Mouse (Mus musculus): ENCODE results near the gene Tmub2. TPM values are rescaled to one million over a fixed set of nuclear protein-coding genes. Genes with fewer than 3 reads are reported as not detected.

Gene Tmub2
- polyA plus RNA-seq, 1 experiment: 74.1 TPM

DNA sequence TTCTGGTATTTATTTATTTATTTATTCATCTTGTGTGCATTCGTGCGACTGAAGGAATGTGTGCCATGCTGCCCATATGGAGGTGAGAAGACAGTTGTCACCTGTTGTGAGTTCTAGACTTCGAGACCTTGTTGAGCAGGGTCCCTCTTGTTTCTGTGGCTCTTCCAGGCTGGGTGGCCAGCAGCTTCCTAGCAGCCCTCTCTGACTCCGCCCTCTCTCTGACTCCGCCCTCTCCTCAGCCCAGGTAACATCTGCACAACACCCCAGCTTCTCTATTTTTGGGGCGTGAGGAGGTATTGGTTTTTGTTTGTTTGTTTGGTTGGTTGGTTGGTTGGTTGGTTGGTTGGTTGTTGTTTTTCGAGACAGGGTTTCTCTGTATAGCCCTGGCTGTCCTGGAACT lies 43.1 kb downstream of the Tmub2 start:
- TF ChIP-seq CTCF (IDR thresholded peaks at IDR 0.05; ENCODE audit: borderline replicate concordance, control insufficient read depth, extremely low read depth, insufficient read depth, low read length, poor library complexity) (no peak), POLR2A (IDR thresholded peaks at IDR 0.05; ENCODE audit: control insufficient read depth, extremely low read depth, insufficient read depth, low read length, poor library complexity) (no peak)

DNA sequence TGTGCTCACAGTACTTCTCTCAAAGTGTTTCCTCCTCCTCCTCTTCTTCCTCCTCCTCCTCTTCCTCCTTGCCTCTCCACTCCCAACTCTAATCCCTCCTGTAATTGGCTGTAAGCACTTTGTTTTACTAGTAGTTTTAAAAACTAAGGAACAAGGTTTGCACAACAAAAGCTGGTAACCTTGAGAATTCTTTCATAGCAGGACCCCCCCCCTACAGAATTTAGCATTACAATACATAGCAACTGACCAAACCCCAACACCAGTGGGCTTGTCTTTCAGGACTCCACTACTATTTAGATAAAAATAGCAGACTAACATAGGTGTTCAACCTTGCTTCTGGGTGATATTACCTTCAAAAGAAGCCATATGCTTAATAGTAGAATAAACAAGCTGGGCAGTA lies 44.8 kb downstream of the Tmub2 start:
- Histone ChIP-seq H3K27ac (ENCODE audit: control insufficient read depth, insufficient read depth, low read length) (no peak overlapping the region), H3K27me3 (ENCODE audit: control insufficient read depth, insufficient read depth, low read length) (no peaks in the 10 kb centered on the region), H3K4me3 (ENCODE audit: control insufficient read depth, insufficient read depth, low read length) (no peak overlapping the region), H3K36me3 (ENCODE audit: control insufficient read depth, insufficient read depth, low read length) (no peaks in the 10 kb centered on the region), H3K4me1 (replicated peaks; ENCODE audit: control insufficient read depth, insufficient read depth, low read length) (no peaks in the 10 kb centered on the region)
- TF ChIP-seq CTCF (IDR thresholded peaks at IDR 0.05; ENCODE audit: borderline replicate concordance, control insufficient read depth, extremely low read depth, insufficient read depth, low read length, poor library complexity) (no peak), POLR2A (IDR thresholded peaks at IDR 0.05; ENCODE audit: control insufficient read depth, extremely low read depth, insufficient read depth, low read length, poor library complexity) (no peak)
- no peak for DNase-seq

More for the DNA sequence above, 43.1 kb downstream of the Tmub2 start:
- Histone ChIP-seq H3K4me1 (replicated peaks; ENCODE audit: control insufficient read depth, insufficient read depth, low read length) (no peaks in the 10 kb centered on the region), H3K27ac (ENCODE audit: control insufficient read depth, insufficient read depth, low read length) (no peak overlapping the region), H3K36me3 (ENCODE audit: control insufficient read depth, insufficient read depth, low read length) (no peaks in the 10 kb centered on the region), H3K27me3 (ENCODE audit: control insufficient read depth, insufficient read depth, low read length) (no peaks in the 10 kb centered on the region), H3K4me3 (ENCODE audit: control insufficient read depth, insufficient read depth, low read length) (no peak overlapping the region)
- DNase-seq: no peak
- 87% methylated on average over 7 of the region's 7 CpGs for WGBS

DNA sequence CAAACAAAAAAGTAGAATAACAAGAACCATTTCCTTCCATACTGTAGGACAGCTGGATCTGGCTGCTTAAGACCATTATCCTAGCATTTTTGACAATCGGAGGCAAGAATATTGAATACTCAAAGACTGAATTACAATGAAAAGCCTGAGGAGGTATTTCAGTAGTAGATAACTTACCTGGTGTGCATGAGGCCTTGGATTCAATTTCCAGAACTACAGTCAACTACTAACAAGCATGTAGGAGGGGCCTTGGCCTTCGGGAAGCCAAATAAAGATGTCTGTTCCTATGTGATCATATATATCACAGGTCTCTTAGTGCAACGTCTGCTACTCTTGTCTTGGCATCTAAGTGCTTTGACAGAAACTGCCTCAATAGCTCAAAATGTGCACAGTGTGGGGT lies 45.3 kb downstream of the Tmub2 start:
- no peak for TF ChIP-seq POLR2A (IDR thresholded peaks at IDR 0.05; ENCODE audit: control insufficient read depth, extremely low read depth, insufficient read depth, low read length, poor library complexity)
- TF ChIP-seq CTCF (IDR thresholded peaks at IDR 0.05; ENCODE audit: borderline replicate concordance, control insufficient read depth, extremely low read depth, insufficient read depth, low read length, poor library complexity): no peak
- Histone ChIP-seq H3K27ac (ENCODE audit: control insufficient read depth, insufficient read depth, low read length) (no peak overlapping the region), H3K4me1 (replicated peaks; ENCODE audit: control insufficient read depth, insufficient read depth, low read length) (no peaks in the 10 kb centered on the region), H3K36me3 (ENCODE audit: control insufficient read depth, insufficient read depth, low read length) (no peaks in the 10 kb centered on the region), H3K27me3 (ENCODE audit: control insufficient read depth, insufficient read depth, low read length) (no peaks in the 10 kb centered on the region), H3K4me3 (ENCODE audit: control insufficient read depth, insufficient read depth, low read length) (no peak overlapping the region)
- 92% methylated on average over 3 of the region's 3 CpGs for WGBS
- no peak for DNase-seq

DNA sequence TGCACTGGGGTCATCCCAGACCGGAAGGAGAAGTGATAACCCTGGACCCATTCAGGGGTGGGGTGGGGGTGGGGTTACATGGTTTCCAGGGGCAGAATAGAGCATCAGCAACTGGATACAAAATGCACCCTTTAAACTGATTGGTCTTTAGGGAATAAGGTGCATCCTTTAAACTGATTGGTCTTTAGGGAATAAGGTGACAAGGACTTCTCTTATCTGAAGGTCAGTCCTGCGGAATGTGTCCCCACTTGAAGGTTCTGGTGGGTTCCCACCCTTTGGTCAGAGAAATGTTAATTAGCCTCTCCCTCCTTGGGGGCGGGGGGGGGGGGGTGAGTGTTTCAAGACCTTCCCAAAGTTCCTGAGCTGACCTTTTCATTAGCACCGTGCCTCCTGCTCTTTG lies 47.1 kb downstream of the Tmub2 start:
- 63% methylated on average over 4 of the region's 4 CpGs for WGBS
- H3K36me3 ChIP-seq (ENCODE audit: control insufficient read depth, insufficient read depth, low read length): no peaks in the 10 kb centered on the region
- no peak overlapping the region for H3K27ac ChIP-seq (ENCODE audit: control insufficient read depth, insufficient read depth, low read length)
- TF ChIP-seq POLR2A (IDR thresholded peaks at IDR 0.05; ENCODE audit: control insufficient read depth, extremely low read depth, insufficient read depth, low read length, poor library complexity) (no peak), CTCF (IDR thresholded peaks at IDR 0.05; ENCODE audit: borderline replicate concordance, control insufficient read depth, extremely low read depth, insufficient read depth, low read length, poor library complexity) (no peak)
- no peak for DNase-seq
- no peaks in the 10 kb centered on the region for H3K27me3 ChIP-seq (ENCODE audit: control insufficient read depth, insufficient read depth, low read length)
- H3K4me3 ChIP-seq (ENCODE audit: control insufficient read depth, insufficient read depth, low read length): no peak overlapping the region
- H3K4me1 ChIP-seq (replicated peaks; ENCODE audit: control insufficient read depth, insufficient read depth, low read length): no peaks in the 10 kb centered on the region

DNA sequence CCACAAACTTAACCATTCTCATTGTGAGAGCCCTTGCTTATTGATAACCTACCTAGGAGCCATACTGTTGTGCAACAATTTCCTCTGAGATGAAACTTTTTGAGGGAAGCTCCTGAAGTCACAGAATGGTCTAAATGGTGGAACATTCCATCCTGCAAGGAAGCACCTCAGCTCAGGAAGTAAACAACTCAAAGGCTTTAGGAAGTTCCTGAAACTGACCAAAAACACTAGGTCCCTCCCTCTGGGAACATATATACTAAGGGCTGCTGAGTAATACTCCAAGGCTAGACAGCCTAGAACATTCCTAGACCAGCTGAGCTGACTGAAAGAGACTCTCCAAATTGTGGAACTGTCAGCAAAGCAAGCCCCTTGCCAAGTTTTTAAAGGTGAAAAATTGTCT lies 48.3 kb downstream of the Tmub2 start:
- no peak for DNase-seq
- H3K36me3 ChIP-seq (ENCODE audit: control insufficient read depth, insufficient read depth, low read length): no peaks in the 10 kb centered on the region
- H3K4me1 ChIP-seq (replicated peaks; ENCODE audit: control insufficient read depth, insufficient read depth, low read length): no peaks in the 10 kb centered on the region
- no peaks in the 10 kb centered on the region for H3K27me3 ChIP-seq (ENCODE audit: control insufficient read depth, insufficient read depth, low read length)
- no peak overlapping the region for H3K4me3 ChIP-seq (ENCODE audit: control insufficient read depth, insufficient read depth, low read length)
- H3K27ac ChIP-seq (ENCODE audit: control insufficient read depth, insufficient read depth, low read length): no peak overlapping the region
- TF ChIP-seq POLR2A (IDR thresholded peaks at IDR 0.05; ENCODE audit: control insufficient read depth, extremely low read depth, insufficient read depth, low read length, poor library complexity) (no peak), CTCF (IDR thresholded peaks at IDR 0.05; ENCODE audit: borderline replicate concordance, control insufficient read depth, extremely low read depth, insufficient read depth, low read length, poor library complexity) (no peak)

DNA sequence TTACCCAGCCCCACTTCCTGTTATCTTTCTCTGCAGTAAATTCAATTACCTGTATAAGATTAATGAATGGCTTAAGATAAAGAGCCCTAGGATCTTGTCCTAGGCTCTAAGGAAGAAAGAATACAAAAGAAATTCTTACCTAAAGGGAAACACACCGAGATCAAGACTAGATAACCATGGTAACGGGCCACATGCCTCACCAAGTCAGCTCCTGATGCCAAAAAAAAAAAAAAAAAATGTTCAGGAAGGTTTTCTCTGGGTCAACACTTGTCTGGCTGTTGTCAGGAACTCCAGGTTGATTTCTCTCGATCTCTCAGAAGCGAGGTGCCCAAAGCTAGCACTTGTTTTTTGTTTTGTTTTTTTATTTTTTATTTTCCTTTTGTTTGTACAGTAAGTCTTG lies 49.3 kb downstream of the Tmub2 start:
- Histone ChIP-seq H3K4me1 (replicated peaks; ENCODE audit: control insufficient read depth, insufficient read depth, low read length) (no peaks in the 10 kb centered on the region), H3K4me3 (ENCODE audit: control insufficient read depth, insufficient read depth, low read length) (no peak overlapping the region), H3K27me3 (ENCODE audit: control insufficient read depth, insufficient read depth, low read length) (no peaks in the 10 kb centered on the region), H3K36me3 (ENCODE audit: control insufficient read depth, insufficient read depth, low read length) (no peaks in the 10 kb centered on the region), H3K27ac (ENCODE audit: control insufficient read depth, insufficient read depth, low read length) (no peak overlapping the region)
- DNase-seq: no peak
- TF ChIP-seq POLR2A (IDR thresholded peaks at IDR 0.05; ENCODE audit: control insufficient read depth, extremely low read depth, insufficient read depth, low read length, poor library complexity) (no peak), CTCF (IDR thresholded peaks at IDR 0.05; ENCODE audit: borderline replicate concordance, control insufficient read depth, extremely low read depth, insufficient read depth, low read length, poor library complexity) (no peak)
- 77% methylated on average over 4 of the region's 4 CpGs for WGBS

DNA sequence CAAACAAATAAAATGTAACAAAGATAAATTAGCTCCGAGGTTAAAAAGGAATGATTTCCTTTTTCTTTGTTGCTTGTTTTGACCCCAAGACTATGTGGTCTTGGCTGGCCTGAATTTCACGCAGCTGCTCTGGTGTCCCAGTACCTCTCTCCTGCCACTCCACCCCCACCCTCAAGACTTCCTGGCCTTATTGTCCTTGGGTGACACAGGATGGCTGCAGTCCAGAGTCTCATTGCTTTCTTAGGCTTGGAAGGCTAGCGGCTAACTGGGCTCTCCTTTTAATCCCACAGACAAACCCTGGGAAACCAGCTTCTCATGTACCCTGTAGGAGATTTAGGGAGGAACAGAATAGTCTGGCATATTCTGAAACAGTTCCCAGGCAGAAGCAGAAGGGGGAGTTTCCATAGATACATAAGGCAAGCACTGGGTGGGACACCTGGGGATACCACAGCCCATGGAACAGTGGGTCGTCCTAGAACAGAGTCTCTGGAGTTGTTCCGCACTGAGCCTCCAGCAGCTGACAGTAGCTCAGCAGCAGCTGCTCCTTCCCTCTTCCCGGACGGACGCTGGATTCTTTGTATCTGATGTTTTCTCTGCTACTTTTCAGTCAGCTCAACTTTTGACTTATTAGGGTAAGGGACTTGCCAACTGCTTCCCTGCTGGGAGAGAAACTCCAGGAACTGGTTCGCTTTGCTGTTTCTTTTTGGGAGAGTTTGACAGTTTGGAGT lies 50.4 kb downstream of the Tmub2 start:
- Histone ChIP-seq H3K27ac (ENCODE audit: control insufficient read depth, insufficient read depth, low read length) (no peak overlapping the region), H3K27me3 (ENCODE audit: control insufficient read depth, insufficient read depth, low read length) (no peaks in the 10 kb centered on the region), H3K4me1 (replicated peaks; ENCODE audit: control insufficient read depth, insufficient read depth, low read length) (no peaks in the 10 kb centered on the region), H3K4me3 (ENCODE audit: control insufficient read depth, insufficient read depth, low read length) (no peak overlapping the region), H3K36me3 (ENCODE audit: control insufficient read depth, insufficient read depth, low read length) (no peaks in the 10 kb centered on the region)
- TF ChIP-seq CTCF (IDR thresholded peaks at IDR 0.05; ENCODE audit: borderline replicate concordance, control insufficient read depth, extremely low read depth, insufficient read depth, low read length, poor library complexity) (no peak), POLR2A (IDR thresholded peaks at IDR 0.05; ENCODE audit: control insufficient read depth, extremely low read depth, insufficient read depth, low read length, poor library complexity) (no peak)
- 64% methylated on average over 9 of the region's 9 CpGs for WGBS
- DNase-seq: no peak
